Mouse (Mus musculus) small intestine, adult 2 months (tissue): Measurements from ENCODE around the gene Arv1. TPM values are rescaled to one million over a fixed set of nuclear protein-coding genes. Genes with fewer than 3 reads are reported as not detected.

Source experiments
- H3K27ac ChIP-seq: fragments of 200-500 bp; 2 replicates; pipeline ENCODE4 v1.5.1; 2012; ENCODE audit warnings: low read depth, low read length, control low read depth, inconsistent platforms; ENCODE audit not compliant: insufficient read depth
- H3K27me3 ChIP-seq: fragments of 200-500 bp; 2 replicates; pipeline ENCODE4 v1.6.1; 2012; ENCODE audit warnings: mild to moderate bottlenecking, moderate library complexity, low read length, inconsistent platforms; ENCODE audit not compliant: control insufficient read depth, insufficient read depth
- H3K36me3 ChIP-seq: fragments of 200-500 bp; 2 replicates; pipeline ENCODE4 v1.6.1; 2012; ENCODE audit warnings: mild to moderate bottlenecking, low read length, control low read depth, inconsistent platforms; ENCODE audit not compliant: control insufficient read depth, insufficient read depth
- H3K4me1 ChIP-seq: fragments of 200-500 bp; 2 replicates; pipeline ENCODE4 v1.6.1; 2012; ENCODE audit warnings: low read length, inconsistent platforms, mixed read lengths; ENCODE audit not compliant: control insufficient read depth, insufficient read depth, insufficient read length
- H3K4me3 ChIP-seq: fragments of 200-500 bp; 2 replicates; pipeline ENCODE4 v1.5.1; 2012; ENCODE audit warnings: low read depth, mild to moderate bottlenecking, control low read depth, inconsistent platforms, low read length, moderate library complexity
- CTCF ChIP-seq: fragments of 200-500 bp; IDR thresholded peaks from 2 replicates; pipeline ENCODE4 v1.5.1; 2012; ENCODE audit warnings: low read depth, mild to moderate bottlenecking, control low read depth, inconsistent platforms, low read length, moderate library complexity, mixed read lengths; ENCODE audit not compliant: insufficient replicate concordance, insufficient read length; ENCODE audit errors: extremely low read depth
- POLR2A ChIP-seq: fragments of 200-500 bp; IDR thresholded peaks from 2 replicates; pipeline ENCODE4 v1.6.1; 2012; ENCODE audit warnings: low read depth, mild to moderate bottlenecking, control low read depth, inconsistent platforms, low read length, moderate library complexity
- WGBS: fragments of 180-500 bp; shearing (Covaris S2); methylation state at CpG from one replicate; pipeline ENCODE4 v1.1.7; 2018; 5-methylcytosine and 5-hydroxymethylcytosine counted together
- polyA plus RNA-seq: library from polyadenylated mRNA; depleted of rRNA; stranded (reverse); fragments of >200 nt; gene quantifications from 2 replicates; pipeline ENCODE4 v1.2.3, GENCODE M21; 2012

Gene Arv1
- polyA plus RNA-seq, 1 experiment = 6.5 TPM

- Histone ChIP-seq H3K36me3 (peaks cover 48% of the 10 kb centered on the region), H3K27ac (no peak overlapping the region), H3K27me3 (no peaks in the 10 kb centered on the region), H3K4me3 (no peak overlapping the region), H3K4me1 (no peaks in the 10 kb centered on the region)
- 80% methylated on average over 10 of the region's 10 CpGs for WGBS
- TF ChIP-seq CTCF (no peak), POLR2A (no peak)
Measured at GRCm38 (mm10) chr8:124681792-124682157, 40.2 kb upstream of the Arv1 start.

DNA sequence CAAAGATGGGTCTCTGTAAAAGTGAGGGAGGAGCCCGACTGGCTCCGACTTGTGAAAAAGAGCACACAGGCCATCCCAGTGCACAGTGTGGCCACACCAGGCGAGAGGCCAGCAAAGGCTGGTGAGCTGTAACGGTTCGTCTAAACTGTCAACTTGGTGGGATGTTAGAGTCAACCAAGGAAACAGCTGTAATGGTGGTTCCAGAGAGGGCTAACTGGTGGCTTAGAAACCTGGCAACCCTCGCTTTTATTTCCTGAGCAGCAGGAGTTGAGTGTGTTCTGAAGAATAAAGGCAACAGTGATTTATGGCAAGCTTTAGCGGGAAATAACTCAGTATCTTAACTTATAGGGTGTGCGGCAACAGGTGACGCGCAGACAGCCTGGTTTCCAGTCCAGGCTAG is 39.7 kb upstream of the Arv1 start:
- no peak for TF ChIP-seq CTCF
- no peak for TF ChIP-seq POLR2A
- Histone ChIP-seq H3K36me3 (peaks cover 48% of the 10 kb centered on the region), H3K4me1 (no peaks in the 10 kb centered on the region), H3K27ac (no peak overlapping the region), H3K27me3 (no peaks in the 10 kb centered on the region), H3K4me3 (no peak overlapping the region)
- WGBS = 93% methylated on average over 10 of the region's 10 CpGs

DNA sequence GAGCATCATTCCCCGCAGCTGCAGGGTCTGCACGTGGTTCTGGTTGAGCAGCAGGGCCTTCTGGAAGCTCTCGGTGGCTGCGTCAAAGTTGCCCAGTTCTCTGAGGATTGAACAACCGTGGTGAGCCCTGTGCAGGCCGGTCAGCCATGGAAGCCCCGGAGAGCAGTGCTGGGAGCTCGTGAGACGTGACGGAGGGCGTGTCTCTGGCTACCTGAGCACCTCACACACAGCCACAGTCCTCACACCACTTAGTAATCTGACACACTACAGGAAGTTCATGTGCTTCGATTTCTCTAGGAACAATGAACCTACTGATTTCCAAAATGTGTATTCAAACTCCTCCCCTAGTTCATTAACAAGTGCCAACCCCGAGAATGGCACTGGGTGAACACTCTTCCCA is 33.0 kb upstream of the Arv1 start:
- peaks cover 39% of the 10 kb centered on the region for H3K36me3 ChIP-seq
- WGBS = 90% methylated on average over 13 of the region's 13 CpGs
- no peaks in the 10 kb centered on the region for H3K4me1 ChIP-seq

DNA sequence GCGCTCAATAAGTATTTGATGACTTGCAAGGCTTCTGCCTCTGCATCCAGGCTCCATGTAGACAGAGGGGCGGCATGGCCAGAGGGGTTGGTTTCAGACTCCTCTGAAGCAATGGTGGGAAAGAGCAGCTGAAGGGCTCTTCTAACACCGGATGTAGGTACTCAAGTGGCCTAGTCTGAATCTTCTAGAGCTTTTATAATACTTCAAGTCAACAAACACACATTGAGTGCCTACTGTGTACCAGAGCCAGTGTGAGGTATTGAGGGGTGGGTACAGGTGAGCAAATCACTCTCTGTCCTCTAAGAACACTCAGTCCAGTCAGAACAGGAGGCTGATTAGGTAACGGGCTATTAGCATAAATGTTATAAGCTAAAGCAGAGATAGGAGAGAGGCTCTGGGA is 30.2 kb upstream of the Arv1 start:
- TF ChIP-seq CTCF (no peak), POLR2A (no peak)
- peaks cover 4% of the 10 kb centered on the region; the same call in 1 of the 2 replicates for H3K4me1 ChIP-seq
- peaks cover 30% of the 10 kb centered on the region for H3K36me3 ChIP-seq
- no peaks in the 10 kb centered on the region for H3K27me3 ChIP-seq
- 95% methylated on average over 4 of the region's 4 CpGs for WGBS
- H3K27ac ChIP-seq = no peak overlapping the region
- H3K4me3 ChIP-seq = no peak overlapping the region

More for the DNA sequence above, 33.0 kb upstream of the Arv1 start:
- TF ChIP-seq POLR2A = no peak
- TF ChIP-seq CTCF = no peak
- Histone ChIP-seq H3K27me3 (no peaks in the 10 kb centered on the region), H3K4me3 (no peak overlapping the region), H3K27ac (no peak overlapping the region)

GRCm38 (mm10) chr8:124695424-124696100 is 26.4 kb upstream of the Arv1 start:
- H3K36me3 ChIP-seq = peaks cover 26% of the 10 kb centered on the region
- no peaks in the 10 kb centered on the region for H3K27me3 ChIP-seq
- H3K4me1 ChIP-seq = peaks cover 7% of the 10 kb centered on the region; the same call in 1 of the 2 replicates
- no peak overlapping the region for H3K4me3 ChIP-seq
- no peak overlapping the region for H3K27ac ChIP-seq
- TF ChIP-seq CTCF (no peak), POLR2A (no peak)
- 67% methylated on average over 22 of the region's 22 CpGs for WGBS

DNA sequence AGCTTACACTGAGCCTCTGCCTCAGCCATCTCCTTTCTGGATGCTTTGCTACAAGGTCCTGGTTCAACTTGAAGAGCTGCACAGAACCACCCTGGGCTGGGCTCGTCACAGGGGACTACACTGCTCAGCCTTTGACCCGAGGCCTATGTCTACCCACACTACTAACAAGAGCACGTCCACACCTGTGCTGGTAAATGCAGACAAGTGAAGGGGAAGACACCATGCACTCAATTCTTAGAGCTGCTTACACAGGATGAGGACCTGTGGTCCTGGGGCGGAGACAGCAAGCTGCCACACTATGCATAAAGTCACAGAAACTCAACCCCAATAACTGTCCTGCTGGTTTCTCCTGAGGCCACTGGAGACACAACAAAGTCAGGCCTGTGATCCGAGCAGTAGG is 21.7 kb upstream of the Arv1 start:
- no peak for TF ChIP-seq CTCF
- no peak for TF ChIP-seq POLR2A
- Histone ChIP-seq H3K4me1 (peaks cover 6% of the 10 kb centered on the region; the same call in 1 of the 2 replicates), H3K27me3 (no peaks in the 10 kb centered on the region), H3K36me3 (peaks cover 13% of the 10 kb centered on the region), H3K27ac (peak overlapping the region; percentile 52), H3K4me3 (no peak overlapping the region)
- 88% methylated on average over 5 of the region's 5 CpGs for WGBS

GRCm38 (mm10) chr8:124701023-124701422 is 20.9 kb upstream of the Arv1 start:
- Histone ChIP-seq H3K4me1 (peaks cover 8% of the 10 kb centered on the region; the same call in 1 of the 2 replicates), H3K4me3 (no peak overlapping the region), H3K36me3 (peaks cover 18% of the 10 kb centered on the region), H3K27ac (peak overlapping the region; percentile 52), H3K27me3 (no peaks in the 10 kb centered on the region)
- 58% methylated on average over 9 of the region's 9 CpGs for WGBS
- TF ChIP-seq POLR2A = no peak
- no peak for TF ChIP-seq CTCF

DNA sequence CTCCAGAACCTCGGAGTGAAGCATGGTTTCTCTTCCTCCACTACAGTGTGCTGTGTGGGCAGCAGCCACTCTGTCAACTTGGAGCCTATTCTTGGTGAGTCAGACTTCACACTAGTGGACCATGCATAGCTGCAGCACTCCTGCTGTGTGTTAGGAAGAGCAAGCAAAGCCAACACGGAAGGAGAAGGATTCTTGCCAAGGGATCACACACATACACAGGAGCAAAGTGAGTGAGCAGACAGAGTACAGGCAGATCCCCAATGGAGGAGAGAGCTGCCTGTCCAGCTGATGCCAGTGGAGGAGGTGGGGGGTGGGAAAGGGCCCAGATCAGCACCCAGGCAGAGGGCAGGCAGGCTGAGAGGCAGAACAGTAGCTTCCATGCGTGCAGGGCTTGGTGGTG is 19.8 kb upstream of the Arv1 start:
- no peak for TF ChIP-seq CTCF
- no peak for TF ChIP-seq POLR2A
- Histone ChIP-seq H3K27ac (no peak overlapping the region), H3K4me1 (peaks cover 9% of the 10 kb centered on the region; the same call in 1 of the 2 replicates), H3K36me3 (peaks cover 21% of the 10 kb centered on the region), H3K27me3 (no peaks in the 10 kb centered on the region), H3K4me3 (no peak overlapping the region)
- 83% methylated on average over 3 of the region's 3 CpGs for WGBS
